Mouse (Mus musculus): ENCODE measurements around the gene Farp2. TPM values are rescaled to one million over a fixed set of nuclear protein-coding genes. Genes with fewer than 3 reads are reported as not detected.

Gene Farp2
- polyA plus RNA-seq, 1 experiment from 2014 or later: 3.9 TPM

- no peak for ATAC-seq
- Histone ChIP-seq H3K27me3 (replicated peaks; ENCODE audit: control insufficient read depth, insufficient read depth, low read length) (no peaks in the 10 kb centered on the region), H3K9ac (replicated peaks; ENCODE audit: low read depth, low read length) (no peak overlapping the region), H3K9me3 (ENCODE audit: control insufficient read depth, low read length) (no peaks in the 10 kb centered on the region), H3K4me2 (ENCODE audit: low read length) (no peak overlapping the region), H3K36me3 (ENCODE audit: control insufficient read depth, insufficient read depth) (no peaks in the 10 kb centered on the region), H3K4me1 (replicated peaks; ENCODE audit: control insufficient read depth, insufficient read depth, low read length) (peaks cover 9% of the 10 kb centered on the region), H3K27ac (ENCODE audit: low read length) (no peak overlapping the region), H3K4me3 (replicated peaks; ENCODE audit: low read length) (no peak overlapping the region)
- WGBS: 30% methylated on average over 13 of the region's 13 CpGs
These were observed 156.0 kb downstream of the Farp2 start for GRCm38 (mm10) chr1:93667760-93668400.

DNA sequence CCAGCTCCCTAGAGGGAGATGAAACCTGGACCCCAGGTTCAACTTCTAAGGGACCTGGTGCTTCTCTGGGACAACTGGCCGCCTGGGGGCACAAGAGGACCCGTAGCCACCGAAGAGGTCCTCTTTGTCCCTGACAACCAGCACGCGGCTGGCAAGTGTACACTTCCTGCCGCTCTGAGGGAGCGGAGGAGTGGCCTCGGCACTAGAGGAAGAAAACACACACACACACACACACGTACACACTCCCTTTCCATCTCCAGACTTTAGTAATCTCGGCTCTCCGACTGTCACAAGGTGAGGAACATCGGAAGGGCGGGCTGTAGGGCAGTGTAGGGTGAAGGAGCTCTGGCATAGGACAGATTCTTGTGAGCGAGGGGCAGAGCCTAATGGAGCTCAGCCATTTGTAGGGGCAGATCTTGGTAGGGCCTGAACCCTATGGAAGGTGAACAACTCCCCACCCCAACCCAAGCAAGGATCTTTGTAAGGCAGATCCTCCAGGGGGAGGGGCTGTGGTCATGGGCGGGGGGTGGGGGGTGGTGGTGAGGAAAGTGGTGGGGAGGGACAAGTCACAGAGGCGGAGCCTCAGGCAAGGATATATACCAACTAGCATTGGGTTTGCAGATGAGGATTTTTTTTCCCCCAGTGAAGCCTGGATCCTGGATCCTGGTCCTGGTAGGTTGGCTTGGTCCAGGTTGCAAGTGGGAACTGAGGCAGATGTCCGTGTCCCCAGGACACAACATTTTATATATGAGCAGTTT, 157.1 kb downstream of the Farp2 start:
- 8% methylated on average over 17 of the region's 17 CpGs for WGBS
- H3K36me3 ChIP-seq (ENCODE audit: control insufficient read depth, insufficient read depth): no peaks in the 10 kb centered on the region
- H3K4me1 ChIP-seq (replicated peaks; ENCODE audit: control insufficient read depth, insufficient read depth, low read length): peaks cover 9% of the 10 kb centered on the region
- peak overlapping the region; percentile 58; the same call in 1 of the 2 replicates for H3K27ac ChIP-seq (ENCODE audit: low read length)
- H3K27me3 ChIP-seq (replicated peaks; ENCODE audit: control insufficient read depth, insufficient read depth, low read length): no peaks in the 10 kb centered on the region
- H3K4me2 ChIP-seq (ENCODE audit: low read length): peak overlapping the region; percentile 70
- H3K9ac ChIP-seq (replicated peaks; ENCODE audit: low read depth, low read length): peak overlapping the region; percentile 67
- peak; percentile 90 for ATAC-seq
- peak overlapping the region; percentile 44 for H3K4me3 ChIP-seq (replicated peaks; ENCODE audit: low read length)
- H3K9me3 ChIP-seq (ENCODE audit: control insufficient read depth, low read length): no peaks in the 10 kb centered on the region

DNA sequence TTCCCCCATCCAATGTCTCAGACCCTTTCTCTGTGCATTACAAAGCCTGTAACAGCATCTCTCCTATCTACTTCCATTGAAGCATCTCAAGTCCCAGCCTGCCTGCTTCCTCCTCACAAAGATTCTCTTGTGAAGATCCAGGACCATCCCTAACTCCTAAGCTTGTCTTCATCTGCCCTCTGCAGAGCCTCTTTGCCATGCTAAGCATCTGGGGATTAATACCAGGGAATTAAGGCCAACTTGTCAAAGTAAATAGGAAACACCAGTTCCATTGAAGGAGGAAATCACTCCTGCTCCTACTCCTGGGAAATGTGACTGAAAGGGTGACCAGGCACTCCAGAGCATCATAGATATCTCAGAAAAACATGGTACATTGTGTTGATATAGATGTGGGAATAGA, 158.1 kb downstream of the Farp2 start:
- Histone ChIP-seq H3K4me2 (ENCODE audit: low read length) (no peak overlapping the region), H3K27ac (ENCODE audit: low read length) (no peak overlapping the region), H3K27me3 (replicated peaks; ENCODE audit: control insufficient read depth, insufficient read depth, low read length) (no peaks in the 10 kb centered on the region), H3K4me1 (replicated peaks; ENCODE audit: control insufficient read depth, insufficient read depth, low read length) (peaks cover 9% of the 10 kb centered on the region), H3K9me3 (ENCODE audit: control insufficient read depth, low read length) (no peaks in the 10 kb centered on the region), H3K36me3 (ENCODE audit: control insufficient read depth, insufficient read depth) (no peaks in the 10 kb centered on the region), H3K4me3 (replicated peaks; ENCODE audit: low read length) (no peak overlapping the region), H3K9ac (replicated peaks; ENCODE audit: low read depth, low read length) (no peak overlapping the region)
- ATAC-seq: no peak

Other genes with a start within 250 kb of the Farp2 start
- gene Mterf4, start 206.2 kb upstream of the Farp2 start, polyA plus RNA-seq (2015; fragmentation: Nextera tagmentation; extraction: Ambion mirVana): 34.2 and 38.4 TPM in 2 replicates
- 61.1 and 62.7 TPM in 2 replicates for gene Ppp1r7, start 169.2 kb upstream of the Farp2 start, polyA plus RNA-seq (2015; fragmentation: Nextera tagmentation; extraction: Ambion mirVana)
- gene Pask, start 168.6 kb upstream of the Farp2 start, polyA plus RNA-seq (2015; fragmentation: Nextera tagmentation; extraction: Ambion mirVana): 9.3 and 9.5 TPM in 2 replicates
- gene Ano7, start 138.1 kb upstream of the Farp2 start, polyA plus RNA-seq (2015; fragmentation: Nextera tagmentation; extraction: Ambion mirVana): 0.39 TPM in 1 of 2 replicates, not detected in the other
- gene Hdlbp, start 33.3 kb upstream of the Farp2 start, polyA plus RNA-seq (2015; fragmentation: Nextera tagmentation; extraction: Ambion mirVana): 61.6 and 62.8 TPM in 2 replicates
- 316 and 341 TPM in 2 replicates for gene Stk25, start 146.6 kb downstream of the Farp2 start, polyA plus RNA-seq (2015; fragmentation: Nextera tagmentation; extraction: Ambion mirVana)
- gene Bok, start 173.6 kb downstream of the Farp2 start, polyA plus RNA-seq (2015; fragmentation: Nextera tagmentation; extraction: Ambion mirVana): 89.5 and 104 TPM in 2 replicates
- gene Atg4b, start 239.4 kb downstream of the Farp2 start, polyA plus RNA-seq (2015; fragmentation: Nextera tagmentation; extraction: Ambion mirVana): 104 and 108 TPM in 2 replicates
- 47.5 and 50.2 TPM in 2 replicates for gene Thap4, start 242.8 kb downstream of the Farp2 start, polyA plus RNA-seq (2015; fragmentation: Nextera tagmentation; extraction: Ambion mirVana)